Mouse (Mus musculus): Measurements from ENCODE around the gene Rapgef2.

GRCm38 (mm10) chr3:79069891-79070290, 216.4 kb downstream of the Rapgef2 start:
- TF ChIP-seq CTCF (IDR thresholded peaks at IDR 0.05; ENCODE audit: insufficient read depth, low read length) = no peak
- no peak for TF ChIP-seq POLR2A (IDR thresholded peaks at IDR 0.05; ENCODE audit: borderline replicate concordance, extremely low read depth, low read depth, low read length)

Data from lung, adult 2 months (tissue).